Mouse (Mus musculus) embryonic facial prominence, embryonic 13.5 days (tissue): ENCODE results near the gene Akap2. TPM values are rescaled to one million over a fixed set of nuclear protein-coding genes. Genes with fewer than 3 reads are reported as not detected.

Experiments
- ATAC-seq: fragments of 200-750 bp; cut with Nextera tagmentation; 2 replicates; pipeline ENCODE4 v1.8.0; 2017; ENCODE audit warnings: low read depth; ENCODE audit not compliant: insufficient number of reproducible peaks, insufficient read depth, low FRiP score, low TSS enrichment
- H3K27ac ChIP-seq: fragments of 300-500 bp; sonication (generic); 2 replicates; pipeline ENCODE4 v1.5.1; 2015; ENCODE audit warnings: moderate library complexity, mild to moderate bottlenecking, inconsistent platforms
- H3K27me3 ChIP-seq: fragments of 300-500 bp; sonication (generic); 2 replicates; pipeline ENCODE4 v1.6.1; 2015; ENCODE audit warnings: mild to moderate bottlenecking, inconsistent platforms
- H3K36me3 ChIP-seq: fragments of 300-500 bp; sonication (generic); 2 replicates; pipeline ENCODE4 v1.6.1; 2015; ENCODE audit warnings: mild to moderate bottlenecking, inconsistent platforms
- H3K4me1 ChIP-seq: fragments of 300-500 bp; sonication (generic); 2 replicates; pipeline ENCODE4 v1.6.1; 2015; ENCODE audit warnings: inconsistent platforms
- H3K4me2 ChIP-seq: fragments of 300-500 bp; sonication (generic); 2 replicates; pipeline ENCODE4 v1.6.1; 2015; ENCODE audit warnings: moderate library complexity, mild to moderate bottlenecking, inconsistent platforms
- H3K4me3 ChIP-seq: fragments of 300-500 bp; sonication (generic); 2 replicates; pipeline ENCODE4 v1.5.1; 2015; ENCODE audit warnings: mild to moderate bottlenecking, inconsistent platforms
- H3K9ac ChIP-seq: fragments of 300-500 bp; sonication (generic); 2 replicates; pipeline ENCODE4 v1.6.1; 2015; ENCODE audit warnings: mild to moderate bottlenecking, inconsistent platforms
- H3K9me3 ChIP-seq: fragments of 300-500 bp; sonication (generic); 2 replicates; pipeline ENCODE4 v1.6.1; 2016; ENCODE audit warnings: inconsistent platforms
- WGBS: fragments of 180-500 bp; shearing (Covaris S2); methylation state at CpG from one replicate; pipeline ENCODE4 v1.1.7; 2015; ENCODE audit warnings: mixed read lengths; 5-methylcytosine and 5-hydroxymethylcytosine counted together
- polyA plus RNA-seq: library from polyadenylated mRNA; unstranded; fragments of >200 nt; fragmentation: Nextera tagmentation; extraction: Ambion mirVana; gene quantifications from 2 replicates; pipeline ENCODE4 v1.2.1, GENCODE M21; 2015

Akap2 gene
- 25.8 and 28.1 TPM in 2 replicates for polyA plus RNA-seq

- 0 out of 2 replicates have a peak, but pooled peaks cover 3% of the 10 kb centered on the region for H3K36me3 ChIP-seq
- 82% methylated on average over 9 of the region's 9 CpGs for WGBS
Observed at GRCm38 (mm10) chr4:57717354-57717753, at the start of gene Akap2. Gene Akap2 (plus strand): TSS chr4:57717657.

GRCm38 (mm10) chr4:57670813-57671469, 46.5 kb upstream of the Akap2 start:
- Histone ChIP-seq H3K36me3 (no peaks in the 10 kb centered on the region; the same call in 1 of the 2 replicates), H3K4me2 (no peak overlapping the region), H3K27me3 (no peaks in the 10 kb centered on the region), H3K27ac (peak overlapping the region; percentile 62; the same call in 1 of the 2 replicates), H3K4me3 (no peak overlapping the region), H3K4me1 (peaks cover 42% of the 10 kb centered on the region), H3K9me3 (no peaks in the 10 kb centered on the region), H3K9ac (no peak overlapping the region)
- no peak for ATAC-seq
- 61% methylated on average over 7 of the region's 7 CpGs for WGBS

More at GRCm38 (mm10) chr4:57717354-57717753, at the start of gene Akap2:
- Histone ChIP-seq H3K4me1 (peaks cover 12% of the 10 kb centered on the region), H3K4me2 (no peak within 1 kb of the TSS), H3K4me3 (no peak within 1 kb of the TSS), H3K27ac (no peak within 1 kb of the TSS), H3K9me3 (no peaks in the 10 kb centered on the region), H3K9ac (no peak within 1 kb of the TSS), H3K27me3 (no peaks in the 10 kb centered on the region)
- no peak for ATAC-seq

GRCm38 (mm10) chr4:57672541-57672940, 44.9 kb upstream of the Akap2 start:
- Histone ChIP-seq H3K36me3 (no peaks in the 10 kb centered on the region), H3K27ac (peak overlapping the region; percentile 57; the same call in 1 of the 2 replicates), H3K27me3 (no peaks in the 10 kb centered on the region), H3K4me1 (peaks cover 42% of the 10 kb centered on the region), H3K9ac (no peak overlapping the region), H3K4me2 (no peak overlapping the region), H3K4me3 (no peak overlapping the region), H3K9me3 (no peaks in the 10 kb centered on the region)
- ATAC-seq = no peak
- WGBS = 57% methylated on average over 4 of the region's 4 CpGs

GRCm38 (mm10) chr4:57672996-57673906, 44.2 kb upstream of the Akap2 start:
- Histone ChIP-seq H3K36me3 (no peaks in the 10 kb centered on the region), H3K27ac (peak overlapping the region; percentile 57; the same call in 1 of the 2 replicates), H3K4me2 (peak overlapping the region; percentile 51), H3K4me3 (peak overlapping the region; percentile 19; the same call in 1 of the 2 replicates), H3K27me3 (no peaks in the 10 kb centered on the region), H3K4me1 (peaks cover 42% of the 10 kb centered on the region), H3K9ac (peak overlapping the region; percentile 44; the same call in 1 of the 2 replicates), H3K9me3 (no peaks in the 10 kb centered on the region)
- no peak for ATAC-seq
- WGBS = 10% methylated on average over 12 of the region's 12 CpGs

GRCm38 (mm10) chr4:57674351-57674750, 43.1 kb upstream of the Akap2 start:
- H3K4me2 ChIP-seq = no peak overlapping the region
- 0 out of 2 replicates have a peak overlapping the region, but pooled peaks have one; percentile 30 for H3K27ac ChIP-seq
- H3K36me3 ChIP-seq = no peaks in the 10 kb centered on the region
- WGBS = 66% methylated on average over 7 of the region's 7 CpGs
- H3K27me3 ChIP-seq = no peaks in the 10 kb centered on the region
- ATAC-seq = no peak
- H3K4me1 ChIP-seq = peaks cover 42% of the 10 kb centered on the region
- H3K9ac ChIP-seq = no peak overlapping the region
- H3K4me3 ChIP-seq = no peak overlapping the region
- H3K9me3 ChIP-seq = no peaks in the 10 kb centered on the region

- H3K27me3 ChIP-seq = no peaks in the 10 kb centered on the region
- H3K36me3 ChIP-seq = no peaks in the 10 kb centered on the region
- peak overlapping the region; percentile 30 for H3K27ac ChIP-seq
- H3K4me1 ChIP-seq = peaks cover 42% of the 10 kb centered on the region
- peak overlapping the region; percentile 24 for H3K4me3 ChIP-seq
- H3K9me3 ChIP-seq = no peaks in the 10 kb centered on the region
- ATAC-seq = 0 out of 2 replicates have a peak, but pooled peaks have one; percentile 53
- WGBS = 7% methylated on average over 13 of the region's 13 CpGs
- H3K4me2 ChIP-seq = peak overlapping the region; percentile 53
- peak overlapping the region; percentile 54 for H3K9ac ChIP-seq
Observed at GRCm38 (mm10) chr4:57675387-57675786, 42.1 kb upstream of the Akap2 start.

GRCm38 (mm10) chr4:57677916-57678315, 39.5 kb upstream of the Akap2 start:
- no peaks in the 10 kb centered on the region for H3K36me3 ChIP-seq
- no peak overlapping the region for H3K27ac ChIP-seq
- no peak overlapping the region for H3K4me3 ChIP-seq
- no peak for ATAC-seq
- 85% methylated on average over 12 of the region's 12 CpGs for WGBS
- H3K27me3 ChIP-seq = no peaks in the 10 kb centered on the region
- no peak overlapping the region for H3K4me2 ChIP-seq
- peaks cover 34% of the 10 kb centered on the region for H3K4me1 ChIP-seq
- no peak overlapping the region for H3K9ac ChIP-seq
- no peaks in the 10 kb centered on the region for H3K9me3 ChIP-seq

- no peak for ATAC-seq
- H3K27me3 ChIP-seq = no peaks in the 10 kb centered on the region
- WGBS = 88% methylated on average over 9 of the region's 9 CpGs
Observed at GRCm38 (mm10) chr4:57678991-57679457, 38.4 kb upstream of the Akap2 start.

GRCm38 (mm10) chr4:57680186-57680585, 37.3 kb upstream of the Akap2 start:
- H3K4me1 ChIP-seq = peaks cover 25% of the 10 kb centered on the region
- no peak overlapping the region for H3K27ac ChIP-seq
- no peak overlapping the region for H3K4me3 ChIP-seq
- WGBS = 83% methylated on average over 12 of the region's 12 CpGs
- no peak overlapping the region for H3K9ac ChIP-seq
- no peak overlapping the region for H3K4me2 ChIP-seq
- H3K36me3 ChIP-seq = no peaks in the 10 kb centered on the region
- no peaks in the 10 kb centered on the region for H3K27me3 ChIP-seq
- no peak for ATAC-seq
- no peaks in the 10 kb centered on the region for H3K9me3 ChIP-seq

More at GRCm38 (mm10) chr4:57678991-57679457, 38.4 kb upstream of the Akap2 start:
- Histone ChIP-seq H3K9ac (no peak overlapping the region), H3K4me1 (peaks cover 25% of the 10 kb centered on the region), H3K4me3 (no peak overlapping the region), H3K27ac (no peak overlapping the region), H3K4me2 (no peak overlapping the region), H3K36me3 (no peaks in the 10 kb centered on the region), H3K9me3 (no peaks in the 10 kb centered on the region)

GRCm38 (mm10) chr4:57681511-57681910, 35.9 kb upstream of the Akap2 start:
- no peak overlapping the region for H3K4me2 ChIP-seq
- H3K4me1 ChIP-seq = peaks cover 20% of the 10 kb centered on the region; the same call in 1 of the 2 replicates
- 60% methylated on average over 12 of the region's 12 CpGs for WGBS
- H3K36me3 ChIP-seq = no peaks in the 10 kb centered on the region
- H3K27ac ChIP-seq = no peak overlapping the region
- no peaks in the 10 kb centered on the region for H3K9me3 ChIP-seq
- ATAC-seq = no peak
- no peak overlapping the region for H3K9ac ChIP-seq
- no peak overlapping the region for H3K4me3 ChIP-seq
- H3K27me3 ChIP-seq = no peaks in the 10 kb centered on the region

GRCm38 (mm10) chr4:57682341-57682740, 35.1 kb upstream of the Akap2 start:
- no peak overlapping the region for H3K4me2 ChIP-seq
- no peak for ATAC-seq
- no peak overlapping the region for H3K27ac ChIP-seq
- no peaks in the 10 kb centered on the region for H3K27me3 ChIP-seq
- H3K36me3 ChIP-seq = no peaks in the 10 kb centered on the region
- no peak overlapping the region for H3K4me3 ChIP-seq
- no peak overlapping the region for H3K9ac ChIP-seq
- 96% methylated on average over 2 of the region's 2 CpGs for WGBS
- H3K9me3 ChIP-seq = no peaks in the 10 kb centered on the region
- H3K4me1 ChIP-seq = peaks cover 20% of the 10 kb centered on the region; the same call in 1 of the 2 replicates
